Mouse (Mus musculus) embryo, embryonic 10.5 days (tissue): ENCODE data around the gene Zfr.
A peak's percentile ranks its signal among the peaks of the same experiment; 100 is the strongest.
"Not testable (repeated sequence)": the region's sequence is repeated elsewhere in the genome, so short reads cannot be mapped to it uniquely, and the experiment has no call there.

Source experiments
- DNase-seq: peaks from one replicate; pipeline ENCODE4 v3.0.0-alpha.2; 2015; ENCODE audit warnings: low spot score

Zfr gene

DNA sequence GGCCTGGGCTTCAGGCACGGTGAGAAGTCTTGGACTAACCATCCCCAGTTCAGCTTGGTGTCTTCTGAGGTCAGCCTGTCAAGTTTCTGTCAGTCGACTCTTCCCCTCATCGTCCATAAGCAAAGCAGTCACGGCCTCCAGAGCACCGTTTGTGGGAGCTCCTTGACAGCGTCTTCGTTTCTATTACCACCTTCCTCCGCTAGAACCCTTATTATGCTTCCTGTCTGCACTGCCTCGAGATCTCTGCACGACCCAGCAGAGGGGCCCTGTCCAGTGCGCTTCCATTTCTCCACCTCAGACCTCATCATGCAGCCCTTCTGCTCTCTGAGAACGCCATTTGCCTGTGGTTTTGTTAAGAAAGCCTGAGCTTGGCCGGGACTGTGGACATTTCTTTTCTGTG, 99.2 kb downstream of the Zfr start:
- no peak for DNase-seq

GRCm38 (mm10) chr15:12217332-12217731, 99.7 kb downstream of the Zfr start:
- DNase-seq = not testable (repeated sequence)

DNA sequence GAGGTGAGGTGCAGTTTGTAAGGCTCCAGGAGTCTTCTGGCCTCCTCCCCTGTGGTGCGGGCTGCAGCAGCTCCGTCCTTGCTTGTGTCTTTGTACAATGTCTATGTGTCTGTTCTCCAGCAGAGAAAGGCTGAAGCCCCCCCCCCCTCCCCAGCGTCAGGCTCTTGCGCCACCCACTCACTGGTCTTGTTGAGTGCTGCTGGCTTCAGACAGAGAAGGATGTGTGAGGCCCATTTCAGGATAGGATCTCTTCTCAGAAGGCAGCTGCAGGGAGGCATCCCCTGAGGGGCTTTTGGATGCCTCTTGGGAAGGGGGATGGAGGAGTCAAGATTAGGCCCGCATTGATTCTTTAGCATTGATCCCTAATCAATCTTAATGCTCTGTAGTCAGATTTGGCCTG, 100.2 kb downstream of the Zfr start:
- no peak for DNase-seq

DNA sequence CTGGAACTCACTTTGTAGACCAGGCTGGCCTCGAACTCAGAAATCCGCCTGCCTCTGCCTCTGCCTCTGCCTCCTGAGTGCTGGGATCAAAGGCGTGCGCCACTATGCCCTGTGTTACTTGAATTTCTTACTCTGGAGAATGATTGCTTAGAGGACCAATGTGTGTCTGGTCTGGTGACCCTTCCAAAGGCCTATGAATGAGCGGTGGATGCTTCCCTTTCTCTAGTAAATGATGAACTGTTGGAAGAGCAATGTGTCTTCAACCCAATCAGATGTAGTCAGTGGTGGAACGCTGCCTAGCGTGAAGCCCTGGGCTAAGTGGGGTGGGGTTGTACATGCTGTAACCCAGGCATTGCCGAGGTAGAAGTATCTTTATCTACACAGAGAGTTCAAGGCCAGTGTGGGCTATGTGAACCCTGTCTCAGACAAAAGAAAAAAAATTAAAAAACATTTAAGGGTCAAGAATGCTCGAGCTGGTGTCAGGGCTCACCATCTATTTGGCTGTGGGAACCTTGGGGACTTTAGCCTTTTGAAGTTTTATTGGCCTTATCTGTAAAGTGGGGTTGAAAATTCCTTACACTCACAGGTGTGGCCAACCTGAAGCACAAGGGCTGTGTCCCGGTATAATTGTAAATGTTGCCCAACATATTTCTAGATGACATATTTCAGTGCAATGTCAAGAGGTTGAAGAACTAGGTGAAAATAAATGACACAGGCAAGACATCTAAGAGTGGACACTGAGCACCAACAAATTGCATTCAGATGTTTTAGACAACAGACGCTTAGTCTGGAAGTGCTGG, 101.2 kb downstream of the Zfr start:
- DNase-seq = no peak

DNA sequence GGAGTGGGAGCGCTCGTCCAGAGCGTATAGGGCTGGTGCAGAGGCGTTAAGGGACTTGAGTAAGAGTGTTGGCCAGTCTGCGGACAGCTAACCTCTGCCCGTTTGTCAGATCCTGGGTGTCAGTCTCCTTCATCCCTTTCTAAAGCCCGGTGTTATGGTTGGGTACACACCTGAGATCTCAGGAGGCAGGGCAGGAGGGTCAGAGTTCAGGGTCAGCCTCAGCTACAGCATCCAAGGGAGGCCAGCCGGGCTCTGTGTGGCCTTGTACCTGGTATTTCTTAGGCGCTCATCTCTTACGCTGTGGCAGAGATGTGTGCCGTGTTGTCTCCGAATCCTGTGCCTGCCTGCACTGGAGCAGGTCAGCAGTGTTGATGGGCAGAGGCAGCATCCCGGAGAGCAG, 103.5 kb downstream of the Zfr start:
- no peak for DNase-seq

- peak; percentile 51 for DNase-seq
Measured at GRCm38 (mm10) chr15:12222564-12223302, 105.1 kb downstream of the Zfr start.

DNA sequence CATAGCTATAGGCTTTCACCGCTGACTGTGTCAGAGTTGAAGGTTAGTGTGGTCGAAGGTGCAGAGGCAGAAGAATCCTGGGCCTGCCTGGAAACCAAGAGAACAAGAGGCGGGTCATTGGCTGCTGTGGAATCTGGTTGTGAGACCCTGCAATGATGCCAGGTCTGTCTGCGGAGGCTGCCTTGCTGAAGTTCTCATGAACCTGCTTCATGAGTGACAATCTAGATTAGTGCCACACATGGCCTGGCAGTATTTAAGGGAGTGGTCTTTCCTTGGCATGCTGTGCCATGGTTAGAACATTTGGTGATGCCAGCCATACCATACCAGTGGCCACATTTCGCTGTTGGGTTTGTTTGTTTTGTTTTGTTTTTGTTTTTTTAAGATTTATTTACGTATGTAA, 105.8 kb downstream of the Zfr start:
- no peak for DNase-seq

DNA sequence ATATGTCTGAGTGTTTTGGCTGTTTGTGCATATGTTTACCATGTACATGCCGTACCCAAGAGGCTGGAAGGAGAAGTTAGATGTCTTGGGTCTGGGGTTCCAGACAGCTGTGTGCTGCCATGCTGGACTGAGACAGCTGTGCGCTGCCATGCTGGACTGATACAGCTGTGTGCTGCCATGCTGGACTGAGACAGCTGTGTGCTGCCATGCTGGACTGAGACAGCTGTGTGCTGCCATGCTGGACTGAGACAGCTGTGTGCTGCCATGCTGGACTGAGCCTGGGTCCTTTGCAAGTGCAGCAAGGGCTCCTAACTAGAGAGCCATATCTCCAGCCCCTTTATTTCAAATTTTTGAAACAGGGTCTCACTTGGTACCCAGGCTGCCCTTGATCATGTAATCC, 106.6 kb downstream of the Zfr start:
- no peak for DNase-seq

GRCm38 (mm10) chr15:12225062-12225461, 107.4 kb downstream of the Zfr start:
- DNase-seq = no peak

GRCm38 (mm10) chr15:12226908-12227307, 109.3 kb downstream of the Zfr start:
- DNase-seq = no peak

GRCm38 (mm10) chr15:12227355-12227754, 109.7 kb downstream of the Zfr start:
- DNase-seq = no peak

GRCm38 (mm10) chr15:12229603-12230242, 112.1 kb downstream of the Zfr start:
- no peak for DNase-seq

- no peak for DNase-seq
Measured at GRCm38 (mm10) chr15:12230243-12230935, 112.8 kb downstream of the Zfr start.

- DNase-seq = no peak
Measured at GRCm38 (mm10) chr15:12231462-12231861, 113.8 kb downstream of the Zfr start.

GRCm38 (mm10) chr15:12232429-12232828, 114.8 kb downstream of the Zfr start:
- DNase-seq = no peak

DNA sequence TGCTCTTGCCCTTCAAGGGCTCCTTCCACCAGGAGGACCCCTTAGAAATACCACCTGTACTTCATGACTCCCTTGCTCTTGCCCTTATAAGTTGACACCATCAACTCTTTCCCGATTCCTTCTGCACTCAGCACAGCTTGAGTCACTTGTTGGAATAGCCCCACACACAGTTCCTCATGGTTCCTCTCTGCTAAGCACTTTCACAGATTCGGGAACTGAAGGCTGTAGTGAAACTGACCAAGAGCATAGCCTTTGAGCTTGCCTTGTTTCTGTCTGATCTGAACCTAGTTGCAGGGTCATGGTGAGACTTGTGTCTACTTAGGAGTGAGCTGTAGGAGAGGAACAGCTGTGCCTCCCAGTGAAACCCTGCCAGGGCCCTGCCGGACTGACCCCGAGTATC, 115.4 kb downstream of the Zfr start:
- no peak for DNase-seq
